Mouse (Mus musculus) retina, adult 2 months (tissue): ENCODE data around the gene Ccs.
"Not testable (repeated sequence)": the region's sequence is repeated elsewhere in the genome, so short reads cannot be mapped to it uniquely, and the experiment has no call there.

Experiments used
- DNase-seq: peaks from one replicate; pipeline ENCODE4 v3.0.0-alpha.2; 2012; ENCODE audit warnings: low read depth, low spot score

Gene Ccs

GRCm38 (mm10) chr19:4839149-4839548, at the start of gene Ccs, which contains the start of gene Ccdc87:
Gene Ccs, minus strand, starts transcription at chr19:4839332.
Gene Ccdc87, plus strand, starts transcription at chr19:4839366.
- peak; percentile 87 for DNase-seq

- no peak for DNase-seq
These were observed 44.8 kb upstream of the Ccs start for GRCm38 (mm10) chr19:4883961-4884360.

- DNase-seq, result no peak
These were observed 40.2 kb upstream of the Ccs start for GRCm38 (mm10) chr19:4879324-4879703.

GRCm38 (mm10) chr19:4878405-4879323, 39.5 kb upstream of the Ccs start, which contains the start of gene Zdhhc24:
Gene Zdhhc24, plus strand, starts transcription at chr19:4878668.
- DNase-seq, result peak; percentile 86

GRCm38 (mm10) chr19:4877785-4878184, 38.7 kb upstream of the Ccs start, which contains the start of gene Actn3:
Gene Actn3, minus strand, starts transcription at chr19:4877909.
- no peak for DNase-seq

- no peak for DNase-seq
These were observed 37.6 kb upstream of the Ccs start for GRCm38 (mm10) chr19:4876755-4877154.

GRCm38 (mm10) chr19:4876241-4876640, 37.1 kb upstream of the Ccs start:
- no peak for DNase-seq

- not testable (repeated sequence) for DNase-seq
These were observed 35.5 kb upstream of the Ccs start for GRCm38 (mm10) chr19:4874613-4875012.

GRCm38 (mm10) chr19:4865147-4865546, 26.0 kb upstream of the Ccs start:
- DNase-seq, result no peak

- no peak for DNase-seq
These were observed 23.9 kb upstream of the Ccs start for GRCm38 (mm10) chr19:4863048-4863447.

GRCm38 (mm10) chr19:4859081-4859480, 19.9 kb upstream of the Ccs start:
- DNase-seq, result no peak

GRCm38 (mm10) chr19:4855951-4856350, 16.8 kb upstream of the Ccs start:
- no peak for DNase-seq

- no peak for DNase-seq
These were observed 16.3 kb upstream of the Ccs start for GRCm38 (mm10) chr19:4855470-4855820.

- peak; percentile 85 for DNase-seq
These were observed 15.7 kb upstream of the Ccs start, which contains the start of gene Ctsf for GRCm38 (mm10) chr19:4854552-4855469. Gene Ctsf, plus strand, starts transcription at chr19:4855130.

GRCm38 (mm10) chr19:4850281-4850680, 11.1 kb upstream of the Ccs start:
- no peak for DNase-seq

- no peak for DNase-seq
These were observed 10.7 kb upstream of the Ccs start for GRCm38 (mm10) chr19:4849800-4850199.

GRCm38 (mm10) chr19:4847490-4847889, 8.4 kb upstream of the Ccs start:
- DNase-seq, result no peak

- no peak for DNase-seq
These were observed 6.7 kb upstream of the Ccs start for GRCm38 (mm10) chr19:4845846-4846245.

- no peak for DNase-seq
These were observed 3.5 kb upstream of the Ccs start for GRCm38 (mm10) chr19:4842611-4843010.

- DNase-seq, result no peak
These were observed 1.7 kb upstream of the Ccs start for GRCm38 (mm10) chr19:4840848-4841247.

GRCm38 (mm10) chr19:4838526-4839140, 499 bp downstream of the Ccs start:
- no peak for DNase-seq

- DNase-seq, result no peak
These were observed 2.1 kb downstream of the Ccs start for GRCm38 (mm10) chr19:4837049-4837448.
